Mouse (Mus musculus) hindbrain, postnatal 0 days (tissue): ENCODE data around the gene Rassf3. TPM values are rescaled to one million over a fixed set of nuclear protein-coding genes. Genes with fewer than 3 reads are reported as not detected.

Experiments
- ATAC-seq: fragments of 200-750 bp; cut with Nextera tagmentation; 2 replicates; pipeline ENCODE4 v1.8.0; 2017; ENCODE audit warnings: mild to moderate bottlenecking, moderate TSS enrichment, moderate library complexity
- DNase-seq: peaks from one replicate; pipeline ENCODE4 v3.0.0-alpha.2; 2015; ENCODE audit warnings: low spot score
- H3K27ac ChIP-seq: fragments of 300-500 bp; sonication (generic); 2 replicates; pipeline ENCODE4 v1.5.1; 2014; ENCODE audit warnings: mild to moderate bottlenecking
- H3K27me3 ChIP-seq: fragments of 300-500 bp; sonication (generic); 2 replicates; pipeline ENCODE4 v1.6.1; 2014; ENCODE audit warnings: low read length, mixed read lengths; ENCODE audit not compliant: insufficient read depth
- H3K36me3 ChIP-seq: fragments of 300-500 bp; sonication (generic); 2 replicates; pipeline ENCODE4 v1.6.1; 2014; ENCODE audit warnings: low read length, mixed read lengths; ENCODE audit not compliant: insufficient read depth
- H3K4me1 ChIP-seq: fragments of 300-500 bp; sonication (generic); 2 replicates; pipeline ENCODE4 v1.6.1; 2014; ENCODE audit warnings: antibody characterized with exemption, low read length, mixed read lengths; ENCODE audit not compliant: insufficient read depth
- H3K4me2 ChIP-seq: fragments of 300-500 bp; sonication (generic); 2 replicates; pipeline ENCODE4 v1.6.1; 2014; ENCODE audit warnings: low read depth, mild to moderate bottlenecking, low read length, moderate library complexity, mixed read lengths
- H3K4me3 ChIP-seq: fragments of 300-500 bp; sonication (generic); 2 replicates; pipeline ENCODE4 v1.5.1; 2014; ENCODE audit warnings: low read length
- H3K9ac ChIP-seq: fragments of 300-500 bp; sonication (generic); replicated peaks from 2 replicates; pipeline ENCODE4 v1.6.1; 2014; ENCODE audit warnings: mild to moderate bottlenecking, low read length, moderate library complexity, mixed read lengths
- H3K9me3 ChIP-seq: fragments of 300-500 bp; sonication (generic); 2 replicates; pipeline ENCODE4 v1.6.1; 2016; ENCODE audit warnings: low read length, mixed read lengths
- CTCF ChIP-seq: IDR thresholded peaks from 2 replicates; pipeline ENCODE4 v1.5.1; 2016; ENCODE audit warnings: antibody characterized with exemption, control low read depth, low read depth
- WGBS: fragments of 180-500 bp; shearing (Covaris S2); extraction: QIAGEN DNeasy Blood & Tissue Kit; methylation state at CpG from one replicate; pipeline ENCODE4 v1.1.7; 2014; 5-methylcytosine and 5-hydroxymethylcytosine counted together
- polyA plus RNA-seq: library from polyadenylated mRNA; unstranded; fragments of >200 nt; fragmentation: Nextera tagmentation; extraction: Ambion mirVana; gene quantifications from 2 replicates; pipeline ENCODE4 v1.2.1, GENCODE M21; 2015
- total RNA-seq: library from RNA; depleted of rRNA; stranded (reverse); fragments of >200 nt; gene quantifications from 2 replicates; pipeline ENCODE4 v1.2.3, GENCODE M21; 2014

The Rassf3 gene
- total and polyA plus RNA-seq, 2 experiments from 2014 or later: 6.0 to 7.4 TPM

DNA sequence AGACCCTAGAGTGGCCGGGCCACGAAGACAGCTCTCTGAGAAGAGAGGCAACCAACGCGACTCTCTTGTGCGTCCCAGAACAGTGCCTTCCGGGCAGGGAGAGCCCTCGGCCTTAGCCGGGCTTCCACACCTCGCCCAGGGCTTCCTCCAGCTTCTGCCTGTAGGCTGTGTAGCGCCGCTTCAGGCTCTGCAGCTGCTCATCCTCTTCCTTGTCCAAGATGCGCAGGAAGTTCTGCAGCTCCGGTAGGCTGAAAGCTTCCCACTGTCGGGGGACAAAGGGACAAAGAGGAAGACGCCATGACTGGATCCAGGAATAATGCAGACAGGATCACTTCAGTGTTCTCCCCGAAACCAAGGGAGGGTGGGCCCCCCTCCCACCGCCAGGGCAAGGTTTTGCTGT, 63.3 kb downstream of the Rassf3 start:
- no peak for ATAC-seq
- no peaks in the 10 kb centered on the region for H3K4me1 ChIP-seq
- H3K4me2 ChIP-seq: no peak overlapping the region
- no peak for DNase-seq
- WGBS: 82% methylated on average over 17 of the region's 17 CpGs
- TF ChIP-seq CTCF: no peak
- H3K9ac ChIP-seq: no peak overlapping the region
- H3K9me3 ChIP-seq: no peaks in the 10 kb centered on the region
- peaks cover 4% of the 10 kb centered on the region; the same call in 1 of the 2 replicates for H3K36me3 ChIP-seq
- H3K4me3 ChIP-seq: no peak overlapping the region
- no peaks in the 10 kb centered on the region for H3K27me3 ChIP-seq
- no peak overlapping the region for H3K27ac ChIP-seq

GRCm38 (mm10) chr10:121411721-121412455, 64.3 kb downstream of the Rassf3 start:
- Histone ChIP-seq H3K4me1 (no peaks in the 10 kb centered on the region), H3K9ac (no peak overlapping the region), H3K9me3 (no peaks in the 10 kb centered on the region), H3K27me3 (no peaks in the 10 kb centered on the region), H3K4me3 (no peak overlapping the region), H3K4me2 (no peak overlapping the region), H3K36me3 (peaks cover 4% of the 10 kb centered on the region; the same call in 1 of the 2 replicates), H3K27ac (no peak overlapping the region)
- DNase-seq (no peak), ATAC-seq (no peak)
- 93% methylated on average over 11 of the region's 11 CpGs for WGBS
- no peak for TF ChIP-seq CTCF

DNA sequence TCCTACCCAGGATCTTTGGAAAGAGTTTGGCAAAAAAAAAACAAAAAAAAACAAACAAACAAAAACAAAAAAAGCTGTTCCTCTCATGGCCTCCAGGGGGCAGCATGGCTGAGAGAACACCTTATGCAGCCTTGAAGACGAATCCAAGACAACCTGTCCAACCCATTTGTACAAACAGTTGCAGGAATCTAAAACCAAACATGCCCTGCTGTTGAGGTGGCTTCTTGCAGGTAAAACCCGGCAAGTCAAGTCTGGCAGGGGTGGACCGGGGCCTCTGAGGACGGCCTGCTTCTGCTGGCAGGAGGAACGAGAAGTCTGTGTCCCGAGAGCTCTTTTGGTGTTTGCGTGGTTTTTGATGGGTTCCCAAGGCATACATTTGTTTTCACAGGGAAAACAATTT, 66.4 kb downstream of the Rassf3 start:
- no peak overlapping the region for H3K9ac ChIP-seq
- no peak overlapping the region for H3K27ac ChIP-seq
- H3K4me3 ChIP-seq: no peak overlapping the region
- WGBS: 73% methylated on average over 7 of the region's 7 CpGs
- H3K27me3 ChIP-seq: no peaks in the 10 kb centered on the region
- DNase-seq: peak; percentile 73
- no peak overlapping the region for H3K4me2 ChIP-seq
- no peaks in the 10 kb centered on the region for H3K4me1 ChIP-seq
- TF ChIP-seq CTCF: peak; percentile 89
- H3K9me3 ChIP-seq: no peaks in the 10 kb centered on the region
- ATAC-seq: no peak
- H3K36me3 ChIP-seq: peaks cover 4% of the 10 kb centered on the region; the same call in 1 of the 2 replicates

DNA sequence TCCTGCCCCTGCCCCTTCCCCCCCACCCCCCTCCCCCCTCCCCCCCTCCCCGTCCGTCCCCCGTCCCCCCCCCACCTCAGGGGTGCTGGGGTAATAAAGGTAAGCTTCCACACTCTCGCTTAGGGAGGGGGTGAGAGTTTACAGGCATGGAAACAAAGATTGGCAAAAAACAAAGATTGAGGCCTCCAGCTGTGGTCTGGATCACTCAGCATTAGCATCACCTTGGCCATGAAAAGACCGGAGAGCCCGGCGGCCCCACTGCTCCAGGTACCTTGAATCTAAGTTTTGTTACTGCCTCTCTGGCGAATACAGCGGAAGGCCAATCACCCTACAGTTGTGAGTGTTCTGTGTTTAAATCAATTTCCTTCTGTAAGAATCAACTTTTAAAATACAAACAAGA, 72.2 kb downstream of the Rassf3 start:
- 64% methylated on average over 6 of the region's 9 CpGs for WGBS
- ATAC-seq (no peak), DNase-seq (no peak)
- Histone ChIP-seq H3K9ac (no peak overlapping the region), H3K4me3 (no peak overlapping the region), H3K4me2 (no peak overlapping the region), H3K27me3 (no peaks in the 10 kb centered on the region), H3K9me3 (no peaks in the 10 kb centered on the region), H3K27ac (no peak overlapping the region), H3K4me1 (no peaks in the 10 kb centered on the region), H3K36me3 (no peaks in the 10 kb centered on the region)
- TF ChIP-seq CTCF: no peak

DNA sequence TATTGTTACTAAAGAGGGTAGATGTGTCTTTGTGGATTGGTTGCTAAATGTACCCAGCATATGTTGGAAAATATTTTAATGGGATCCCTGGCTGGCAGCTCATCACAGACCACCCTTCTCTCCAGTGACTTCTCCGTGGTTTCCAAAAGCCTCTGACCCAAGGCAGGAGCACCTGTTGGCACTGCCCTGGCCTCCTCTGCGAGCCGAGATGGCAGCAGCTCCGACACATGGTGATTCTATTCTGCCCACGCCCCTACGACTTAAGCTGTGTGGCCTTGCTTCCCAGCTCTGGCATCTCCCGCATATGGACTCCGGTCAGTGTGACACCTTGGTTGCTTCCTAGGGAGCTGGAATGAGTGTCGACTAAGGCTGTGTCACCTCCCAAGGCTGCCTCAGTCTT, 73.0 kb downstream of the Rassf3 start:
- Histone ChIP-seq H3K9ac (no peak overlapping the region), H3K4me1 (no peaks in the 10 kb centered on the region), H3K36me3 (no peaks in the 10 kb centered on the region), H3K4me2 (no peak overlapping the region), H3K27ac (no peak overlapping the region), H3K4me3 (no peak overlapping the region), H3K9me3 (no peaks in the 10 kb centered on the region), H3K27me3 (no peaks in the 10 kb centered on the region)
- WGBS: 64% methylated on average over 9 of the region's 9 CpGs
- DNase-seq (no peak), ATAC-seq (no peak)
- no peak for TF ChIP-seq CTCF

DNA sequence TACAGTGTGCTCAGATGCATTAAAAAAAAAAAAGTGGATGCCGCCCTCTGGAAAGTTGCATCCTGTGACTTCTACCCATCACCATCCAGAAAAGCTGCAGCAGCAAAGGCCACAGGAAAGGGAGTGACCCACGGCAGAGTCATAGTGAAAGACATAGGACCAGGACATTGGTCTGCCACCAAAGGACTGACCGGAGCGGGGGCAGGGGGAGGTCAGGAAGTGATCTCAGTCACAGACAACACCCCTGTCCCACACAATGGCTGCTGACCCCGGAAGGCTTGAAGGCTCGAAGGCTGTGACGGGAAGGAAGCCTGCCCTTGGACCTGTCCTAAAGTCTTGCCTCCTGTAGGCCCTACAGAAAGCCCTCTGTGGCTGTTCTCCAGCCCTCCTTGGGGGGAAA, 75.1 kb downstream of the Rassf3 start:
- no peak overlapping the region for H3K9ac ChIP-seq
- ATAC-seq: no peak
- no peak overlapping the region for H3K4me3 ChIP-seq
- H3K4me1 ChIP-seq: no peaks in the 10 kb centered on the region
- H3K9me3 ChIP-seq: no peaks in the 10 kb centered on the region
- H3K4me2 ChIP-seq: no peak overlapping the region
- DNase-seq: no peak
- H3K27ac ChIP-seq: no peak overlapping the region
- no peak for TF ChIP-seq CTCF
- 76% methylated on average over 7 of the region's 7 CpGs for WGBS
- no peaks in the 10 kb centered on the region for H3K27me3 ChIP-seq
- H3K36me3 ChIP-seq: 0 out of 2 replicates have a peak, but pooled peaks cover 6% of the 10 kb centered on the region

DNA sequence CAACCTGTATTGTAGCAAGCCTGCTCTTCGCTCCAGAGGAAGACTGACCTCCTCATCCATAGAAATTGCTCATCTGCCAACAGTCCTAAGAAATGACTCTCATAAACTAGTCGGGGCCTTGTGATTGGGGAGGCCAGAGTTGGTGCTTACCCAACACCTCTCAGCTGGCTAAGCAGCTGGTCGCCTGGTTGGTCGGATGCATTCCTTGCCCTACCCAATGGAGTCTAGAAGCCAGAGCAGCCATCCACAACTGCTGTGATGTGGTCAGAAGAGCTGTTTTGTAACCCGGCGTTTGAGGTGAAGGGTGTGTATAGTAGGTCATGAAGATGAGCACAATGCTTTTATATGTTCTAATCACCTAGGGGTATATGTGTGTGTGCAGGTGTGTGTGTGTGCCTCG, 77.5 kb downstream of the Rassf3 start:
- WGBS: 92% methylated on average over 7 of the region's 7 CpGs
- Histone ChIP-seq H3K4me2 (no peak overlapping the region), H3K9me3 (no peaks in the 10 kb centered on the region), H3K27ac (no peak overlapping the region), H3K4me3 (no peak overlapping the region), H3K27me3 (no peaks in the 10 kb centered on the region), H3K4me1 (no peaks in the 10 kb centered on the region), H3K36me3 (peaks cover 23% of the 10 kb centered on the region; the same call in 1 of the 2 replicates), H3K9ac (no peak overlapping the region)
- ATAC-seq (no peak), DNase-seq (no peak)
- no peak for TF ChIP-seq CTCF
